ENCODE assay signal across 8 mouse cellular contexts in the genomic region with DNA sequence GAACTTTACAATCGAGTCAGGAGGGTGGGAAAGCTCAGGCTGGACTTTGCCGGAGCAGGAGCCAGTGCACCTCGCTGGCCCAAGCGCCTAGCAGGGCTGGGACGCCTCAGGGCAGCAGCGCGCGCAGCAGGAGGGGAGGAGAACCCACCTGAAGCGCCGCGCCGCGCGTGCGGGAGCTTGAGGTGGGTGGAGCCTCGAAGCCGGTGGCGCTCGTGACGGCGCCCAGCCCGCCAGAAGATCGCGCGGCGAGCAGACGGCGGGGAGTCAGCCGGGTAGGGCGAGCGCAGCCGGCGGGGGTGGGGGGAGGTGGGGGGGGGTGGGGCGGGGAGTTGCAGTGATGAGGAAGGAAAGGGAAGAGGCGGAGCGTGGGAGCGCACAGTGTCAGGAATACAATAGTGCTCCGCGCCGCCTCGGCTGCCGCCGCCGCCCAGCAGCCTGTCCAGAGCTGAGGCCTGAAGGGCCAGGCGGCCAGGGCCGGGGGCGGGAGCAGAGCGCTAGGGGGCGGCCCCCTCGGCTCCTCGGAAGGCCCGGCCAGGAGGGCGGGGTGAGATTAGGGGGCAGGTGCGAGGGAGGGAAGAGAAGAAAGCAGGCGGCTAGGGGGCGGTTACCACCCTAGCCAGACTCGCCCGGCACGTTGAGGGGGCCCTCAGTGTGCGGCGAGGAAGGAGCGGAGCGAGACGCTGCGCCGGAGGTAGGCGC. TPM values are rescaled to one million over a fixed set of nuclear protein-coding genes. Genes with fewer than 3 reads are reported as not detected.
DNase-seq lines count a peak whose midpoint lies in the region; ATAC-seq and TF ChIP-seq lines count a peak whose summit lies in the region.

Jade3 (plus strand) TSS at position 549 of the 699 bp plus-strand sequence.

- TF ChIP-seq POLR2A in bone marrow macrophage, adult 2 months (IDR thresholded peaks at IDR 0.05; ENCODE audit: borderline replicate concordance, low read depth, low read length) = no peak
- TF ChIP-seq POLR2A in liver, adult 2 months (IDR thresholded peaks at IDR 0.05; ENCODE audit: extremely low read depth, insufficient read depth, low read length) = 0 out of 2 replicates have a peak, but pooled peaks have one; percentile 47
- TF ChIP-seq POLR2A in myocyte (IDR thresholded peaks at IDR 0.05; ENCODE audit: insufficient read length, low read depth) = peak; percentile 98

- H3K27me3 ChIP-seq in C2C12 (ENCODE audit: control insufficient read depth, insufficient read depth, insufficient read length) = no peaks in the 10 kb centered on the region
- H3K27me3 ChIP-seq in embryonic facial prominence, embryonic 15.5 days = no peaks in the 10 kb centered on the region
- H3K27me3 ChIP-seq in heart, embryonic 10.5 days (ENCODE audit: insufficient read depth, poor library complexity, severe bottlenecking) = no peaks in the 10 kb centered on the region
- no peaks in the 10 kb centered on the region for H3K27me3 ChIP-seq in kidney, embryonic 14.5 days (ENCODE audit: control insufficient read depth, insufficient read depth, low read length)
- H3K27me3 ChIP-seq in liver, adult 2 months (ENCODE audit: control insufficient read depth, insufficient read depth, low read length) = no peaks in the 10 kb centered on the region
- H3K27me3 ChIP-seq in myocyte (ENCODE audit: control insufficient read depth, insufficient read depth, insufficient read length) = no peaks in the 10 kb centered on the region

- H3K36me3 ChIP-seq in C2C12 (ENCODE audit: control insufficient read depth, insufficient read depth) = no peaks in the 10 kb centered on the region
- H3K36me3 ChIP-seq in embryonic facial prominence, embryonic 15.5 days = no peaks in the 10 kb centered on the region
- peaks cover 5% of the 10 kb centered on the region; the same call in 1 of the 2 replicates for H3K36me3 ChIP-seq in heart, embryonic 10.5 days
- no peaks in the 10 kb centered on the region; the same call in 1 of the 2 replicates for H3K36me3 ChIP-seq in kidney, embryonic 14.5 days (ENCODE audit: control insufficient read depth, insufficient read depth, low read length)
- H3K36me3 ChIP-seq in liver, adult 2 months (ENCODE audit: control insufficient read depth, insufficient read depth, low read length) = no peaks in the 10 kb centered on the region
- no peaks in the 10 kb centered on the region for H3K36me3 ChIP-seq in myocyte (ENCODE audit: control insufficient read depth, insufficient read depth)

- peak; percentile 93 for ATAC-seq in embryonic facial prominence, embryonic 15.5 days (ENCODE audit: insufficient number of reproducible peaks, low FRiP score, low TSS enrichment, low read depth)
- peak; percentile 98 for ATAC-seq in kidney, embryonic 14.5 days (ENCODE audit: low FRiP score, low TSS enrichment)

- peak; percentile 95 for DNase-seq in heart, embryonic 10.5 days (ENCODE audit: low spot score)
- peak; percentile 76 for DNase-seq in liver, adult 2 months (ENCODE audit: extremely low read depth, low read depth, low spot score)
- DNase-seq in spleen, postnatal 4 days (ENCODE audit: low spot score in 2 of 2) = peak; percentile 77 to 85

- peak within 1 kb of the TSS; percentile 99 for H3ac ChIP-seq in C2C12 (ENCODE audit: control insufficient read depth, insufficient read length, low read depth)
- peak within 1 kb of the TSS; percentile 60 for H3ac ChIP-seq in myocyte (ENCODE audit: control insufficient read depth, insufficient read length)

- peak within 1 kb of the TSS; percentile 41 for H3K4me3 ChIP-seq in C2C12 (ENCODE audit: insufficient read depth, poor library complexity, severe bottlenecking)
- peak within 1 kb of the TSS; percentile 90 for H3K4me3 ChIP-seq in bone marrow macrophage, adult 2 months (ENCODE audit: insufficient read depth, low read length)
- H3K4me3 ChIP-seq in embryonic facial prominence, embryonic 15.5 days (replicated peaks) = peak within 1 kb of the TSS; percentile 58
- H3K4me3 ChIP-seq in heart, embryonic 10.5 days = peak within 1 kb of the TSS; percentile 72
- peak within 1 kb of the TSS; percentile 61 for H3K4me3 ChIP-seq in kidney, embryonic 14.5 days (ENCODE audit: low read length)
- H3K4me3 ChIP-seq in liver, adult 2 months (ENCODE audit: insufficient read depth, low read depth, low read length) = peak within 1 kb of the TSS; percentile 99
- peak within 1 kb of the TSS; percentile 44 for H3K4me3 ChIP-seq in myocyte

- H3K79me3 ChIP-seq in C2C12 (ENCODE audit: low read depth) = peaks cover 13% of the 10 kb centered on the region

- no peaks in the 10 kb centered on the region; the same call in 1 of the 2 replicates for H3K4me1 ChIP-seq in bone marrow macrophage, adult 2 months (ENCODE audit: control insufficient read depth, insufficient read depth, low read length)
- H3K4me1 ChIP-seq in embryonic facial prominence, embryonic 15.5 days = no peaks in the 10 kb centered on the region
- no peaks in the 10 kb centered on the region for H3K4me1 ChIP-seq in heart, embryonic 10.5 days
- no peaks in the 10 kb centered on the region for H3K4me1 ChIP-seq in kidney, embryonic 14.5 days (ENCODE audit: control insufficient read depth, insufficient read depth, low read length)
- H3K4me1 ChIP-seq in liver, adult 2 months (ENCODE audit: control insufficient read depth, insufficient read depth, low read length) = no peaks in the 10 kb centered on the region; the same call in 1 of the 2 replicates

- peak within 1 kb of the TSS; percentile 63 for H3K4me2 ChIP-seq in embryonic facial prominence, embryonic 15.5 days (replicated peaks)
- H3K4me2 ChIP-seq in kidney, embryonic 14.5 days (replicated peaks; ENCODE audit: low read depth, low read length) = peak within 1 kb of the TSS; percentile 47
- H3K4me2 ChIP-seq in myocyte (ENCODE audit: low read depth) = peak within 1 kb of the TSS; percentile 62

- H3K9me3 ChIP-seq in embryonic facial prominence, embryonic 15.5 days (replicated peaks) = no peaks in the 10 kb centered on the region
- no peaks in the 10 kb centered on the region for H3K9me3 ChIP-seq in heart, embryonic 10.5 days
- no peaks in the 10 kb centered on the region for H3K9me3 ChIP-seq in kidney, embryonic 14.5 days (ENCODE audit: control insufficient read depth, low read length)

- H3K79me2 ChIP-seq in C2C12 (ENCODE audit: control insufficient read depth, insufficient read depth) (peaks cover 21% of the 10 kb centered on the region), myocyte (ENCODE audit: control insufficient read depth, insufficient read depth) (peaks cover 9% of the 10 kb centered on the region)
- no peaks in the 10 kb centered on the region for H3K79me2 ChIP-seq in liver, adult 2 months (ENCODE audit: control insufficient read depth, insufficient read depth, low read length)

- peak within 1 kb of the TSS; percentile 45 for H3K9ac ChIP-seq in embryonic facial prominence, embryonic 15.5 days
- H3K9ac ChIP-seq in kidney, embryonic 14.5 days (ENCODE audit: low read depth, low read length) = peak within 1 kb of the TSS; percentile 69
- H3K9ac ChIP-seq in liver, adult 2 months (ENCODE audit: low read depth, low read length) = peak within 1 kb of the TSS; percentile 97

- WGBS in embryonic facial prominence, embryonic 15.5 days = 23% methylated on average over 38 of the region's 67 CpGs
- WGBS in heart, embryonic 10.5 days = 11% methylated on average over 56 of the region's 67 CpGs
- 22% methylated on average over 39 of the region's 67 CpGs for WGBS in kidney, embryonic 14.5 days
- WGBS in liver, adult 2 months = under 1% methylated on average over 17 of the region's 67 CpGs

- no peak for TF ChIP-seq CTCF in C2C12 (IDR thresholded peaks at IDR 0.05; ENCODE audit: control insufficient read depth, insufficient read depth, insufficient read length)
- no peak for TF ChIP-seq CTCF in bone marrow macrophage, adult 2 months (IDR thresholded peaks at IDR 0.05; ENCODE audit: low read depth, low read length)
- no peak for TF ChIP-seq CTCF in liver, adult 2 months (IDR thresholded peaks at IDR 0.05; ENCODE audit: low read depth, low read length)

- peak within 1 kb of the TSS; percentile 69 for H3K27ac ChIP-seq in bone marrow macrophage, adult 2 months (ENCODE audit: insufficient read depth, low read depth, low read length)
- H3K27ac ChIP-seq in embryonic facial prominence, embryonic 15.5 days (replicated peaks) = peak within 1 kb of the TSS; percentile 60; the same call in 1 of the 2 replicates
- H3K27ac ChIP-seq in heart, embryonic 10.5 days = peak within 1 kb of the TSS; percentile 93
- H3K27ac ChIP-seq in kidney, embryonic 14.5 days (ENCODE audit: low read depth, low read length) = peak within 1 kb of the TSS; percentile 67; the same call in 1 of the 2 replicates
- H3K27ac ChIP-seq in liver, adult 2 months (replicated peaks; ENCODE audit: insufficient read depth, low read depth, low read length) = peak within 1 kb of the TSS; percentile 63

TF ChIP-seq in C2C12, 6 proteins besides CTCF, POLR2A, EP300 and RAD21:
- TF ChIP-seq USF1 (IDR thresholded peaks at IDR 0.05; ENCODE audit: low read depth) = no peak
- no peak for TF ChIP-seq MYOG (IDR thresholded peaks at IDR 0.05; ENCODE audit: control insufficient read depth, extremely low read depth, insufficient read length)
- TF ChIP-seq FOSL1 (IDR thresholded peaks at IDR 0.05; ENCODE audit: insufficient read depth, low read length, poor library complexity, severe bottlenecking) = no peak
- no peak for TF ChIP-seq CEBPB (IDR thresholded peaks at IDR 0.05; ENCODE audit: low read depth)
- no peak for TF ChIP-seq MAX (IDR thresholded peaks at IDR 0.05)
TF ChIP-seq in C2C12: peak in this region for 0.

TF ChIP-seq in myocyte, 11 proteins besides CTCF, POLR2A, EP300 and RAD21 (continues in another document):
- peak; percentile 94 for TF ChIP-seq POLR2AphosphoS2 (IDR thresholded peaks at IDR 0.05; ENCODE audit: insufficient read length, low read depth)
- no peak for TF ChIP-seq CEBPB (IDR thresholded peaks at IDR 0.05; ENCODE audit: insufficient read depth, poor library complexity, severe bottlenecking)
- peak in 2 of 3 experiments; percentile 1 to 7 for TF ChIP-seq MYOG (IDR thresholded peaks at IDR 0.05; ENCODE audit: control insufficient read depth in 1 of 3, insufficient read depth in 1 of 3, insufficient read length in 2 of 3, low read depth in 2 of 3)
- no peak for TF ChIP-seq REST (IDR thresholded peaks at IDR 0.05; ENCODE audit: insufficient read depth, insufficient read length)
- TF ChIP-seq SRF (IDR thresholded peaks at IDR 0.05; ENCODE audit: control insufficient read depth, insufficient read length, low read depth) = no peak
- TF ChIP-seq E2F4 (IDR thresholded peaks at IDR 0.05; ENCODE audit: insufficient read depth) = no peak
- TF ChIP-seq TCF3 (IDR thresholded peaks at IDR 0.05; ENCODE audit: insufficient read length, low read depth) = no peak

RNA-seq across cellular contexts. Expression of gene Jade3, which starts in this region (rescaled TPM):
- polyA plus RNA-seq in C2C12 (2012; fragmentation: generic; extraction: Trizol) (2.9 TPM), myocyte (2012; fragmentation: generic; extraction: Trizol) (1.2 TPM)
- 2.5 and 2.7 TPM in 2 replicates for polyA plus RNA-seq in bone marrow macrophage, adult 2 months (2012; ENCODE audit: insufficient read depth, insufficient read length, missing spikeins)
- polyA plus RNA-seq in embryonic facial prominence, embryonic 15.5 days (2015; fragmentation: Nextera tagmentation; extraction: Ambion mirVana) = 4.8 and 5.3 TPM in 2 replicates
- polyA plus RNA-seq in heart, embryonic 10.5 days (2016; fragmentation: Nextera tagmentation; extraction: Ambion mirVana) = 8.5 and 10.9 TPM in 2 replicates
- 6.4 and 12.8 TPM in 2 replicates for polyA plus RNA-seq in kidney, embryonic 14.5 days (2014; fragmentation: Nextera tagmentation; extraction: Ambion mirVana)
- 1.7 and 2.1 TPM in 2 replicates for total RNA-seq in liver, adult 2 months (2014; rRNA removed)
- polyA plus RNA-seq in liver, adult 2 months (2012; rRNA removed) = 0.34 and 0.52 TPM in 2 replicates

Comparison
In these comparisons a context has a peak if more than half of its experiments do, and no peak if none do; other contexts are left out.
1. Peak in every context shown above with its lines: DNase-seq, ATAC-seq, H3K4me3 ChIP-seq and H3K27ac ChIP-seq.
2. H3K4me3 ChIP-seq: peak in every context shown above with its lines; median percentile 99 in liver, adult 2 months; 90 in bone marrow macrophage, adult 2 months; 72 in heart, embryonic 10.5 days; 61 in kidney, embryonic 14.5 days; 58 in embryonic facial prominence, embryonic 15.5 days; 44 in myocyte; 41 in C2C12.
3. H3K9ac ChIP-seq: peak in every context shown above with its lines; median percentile 97 in liver, adult 2 months; 69 in kidney, embryonic 14.5 days; 45 in embryonic facial prominence, embryonic 15.5 days.